In genomic region chr19:5786441-5787114, GRCm38 (mm10) we compare ENCODE assay signal across 8 mouse cellular contexts. TPM values are rescaled to one million over a fixed set of nuclear protein-coding genes. Genes with fewer than 3 reads are reported as not detected.
A peak's percentile ranks its signal among the peaks of the same experiment; 100 is the strongest.
DNase-seq lines count a peak whose midpoint lies in the region; ATAC-seq and TF ChIP-seq lines count a peak whose summit lies in the region.

No protein-coding gene starts in this region.

- TF ChIP-seq CTCF in liver, adult 2 months (IDR thresholded peaks at IDR 0.05; ENCODE audit: low read depth, low read length), result peak; percentile 91

- no peaks in the 10 kb centered on the region for H3K36me3 ChIP-seq in embryonic facial prominence, embryonic 14.5 days (ENCODE audit: control insufficient read depth, insufficient read depth, low read length)
- no peaks in the 10 kb centered on the region for H3K36me3 ChIP-seq in liver, adult 2 months (ENCODE audit: control insufficient read depth, insufficient read depth, low read length)

- H3K79me2 ChIP-seq in liver, adult 2 months (ENCODE audit: control insufficient read depth, insufficient read depth, low read length), result no peaks in the 10 kb centered on the region

- no peaks in the 10 kb centered on the region for H3K27me3 ChIP-seq in embryonic facial prominence, embryonic 14.5 days (replicated peaks; ENCODE audit: control insufficient read depth, insufficient read depth, low read length)
- no peaks in the 10 kb centered on the region for H3K27me3 ChIP-seq in liver, adult 2 months (ENCODE audit: control insufficient read depth, insufficient read depth, low read length)

- 0 out of 2 replicates have a peak, but pooled peaks cover 4% of the 10 kb centered on the region for H3K4me1 ChIP-seq in embryonic facial prominence, embryonic 14.5 days (ENCODE audit: control insufficient read depth, insufficient read depth, low read length)
- no peaks in the 10 kb centered on the region for H3K4me1 ChIP-seq in liver, adult 2 months (ENCODE audit: control insufficient read depth, insufficient read depth, low read length)

- WGBS in embryonic facial prominence, embryonic 14.5 days, result 8% methylated on average over 12 of the region's 12 CpGs
- WGBS in liver, adult 2 months, result 11% methylated on average over 12 of the region's 12 CpGs

- peak; percentile 92 for DNase-seq in B cell, adult 2 months
- DNase-seq in adrenal gland, postnatal 4 days (ENCODE audit: low spot score in 2 of 2), result peak; percentile 67 to 80
- DNase-seq in embryonic facial prominence, embryonic 14.5 days (ENCODE audit: low spot score), result peak; percentile 85
- DNase-seq in heart, adult 8-10 months (ENCODE audit: low spot score), result peak; percentile 89
- peak; percentile 87 to 95 for DNase-seq in kidney, adult 8-10 months
- DNase-seq in liver, adult 2 months (ENCODE audit: extremely low read depth, low read depth, low spot score), result peak; percentile 60
- DNase-seq in monocyte, adult 2 months (ENCODE audit: low read depth in 1 of 2, low spot score in 2 of 2), result peak; percentile 75 to 87
- DNase-seq in spleen, postnatal 36 days (ENCODE audit: low spot score in 2 of 2), result peak; percentile 78

- H3K9ac ChIP-seq in embryonic facial prominence, embryonic 14.5 days (ENCODE audit: low read depth, low read length), result no peak overlapping the region
- no peak overlapping the region for H3K9ac ChIP-seq in liver, adult 2 months (ENCODE audit: low read depth, low read length)

- 0 out of 2 replicates have a peak overlapping the region, but pooled peaks have one; percentile 5 for H3K27ac ChIP-seq in embryonic facial prominence, embryonic 14.5 days (replicated peaks; ENCODE audit: low read depth, low read length)
- no peak overlapping the region for H3K27ac ChIP-seq in liver, adult 2 months (replicated peaks; ENCODE audit: insufficient read depth, low read depth, low read length)

- no peak overlapping the region for H3K4me2 ChIP-seq in embryonic facial prominence, embryonic 14.5 days (ENCODE audit: low read depth, low read length)

- no peaks in the 10 kb centered on the region for H3K9me3 ChIP-seq in embryonic facial prominence, embryonic 14.5 days (ENCODE audit: control insufficient read depth, low read length)

- ATAC-seq in embryonic facial prominence, embryonic 14.5 days (ENCODE audit: low read depth), result peak; percentile 89

- TF ChIP-seq POLR2A in liver, adult 2 months (IDR thresholded peaks at IDR 0.05; ENCODE audit: extremely low read depth, insufficient read depth, low read length), result no peak

- H3K4me3 ChIP-seq in embryonic facial prominence, embryonic 14.5 days (ENCODE audit: low read depth, low read length), result no peak overlapping the region
- H3K4me3 ChIP-seq in liver, adult 2 months (ENCODE audit: insufficient read depth, low read depth, low read length), result no peak overlapping the region

RNA-seq across cellular contexts. Expression of gene Scyl1, which starts 15.4 kb away (rescaled TPM):
- 100 to 1,000 TPM; 105 to 110 TPM for total RNA-seq in adrenal gland, postnatal 4 days (2021)
- 78.3 and 79.8 TPM in 2 replicates for polyA plus RNA-seq in embryonic facial prominence, embryonic 14.5 days (2014; fragmentation: Nextera tagmentation; extraction: Ambion mirVana)
- total RNA-seq in heart, adult 8-10 months (2022), result 10 to 100 TPM; 63.3 to 70.6 (median 67.2) TPM
- total RNA-seq in liver, adult 2 months (2014; rRNA removed), result 28.9 and 35.9 TPM in 2 replicates
- polyA plus RNA-seq in liver, adult 2 months (2012; rRNA removed), result 40.9 and 46.6 TPM in 2 replicates

RNA-seq across cellular contexts. Expression of gene Ltbp3, which starts 45.9 kb away (rescaled TPM):
- 100 to 1,000 TPM; 277 to 287 TPM for total RNA-seq in adrenal gland, postnatal 4 days (2021)
- polyA plus RNA-seq in embryonic facial prominence, embryonic 14.5 days (2014; fragmentation: Nextera tagmentation; extraction: Ambion mirVana), result 59.2 and 68.0 TPM in 2 replicates
- 10 to 100 TPM; 28.2 to 33.1 (median 31.7) TPM for total RNA-seq in heart, adult 8-10 months (2022)
- 1.2 and 2.1 TPM in 2 replicates for total RNA-seq in liver, adult 2 months (2014; rRNA removed)
- 3.4 and 3.6 TPM in 2 replicates for polyA plus RNA-seq in liver, adult 2 months (2012; rRNA removed)

RNA-seq across cellular contexts. Expression of gene Fam89b, which starts 57.1 kb away (rescaled TPM):
- total RNA-seq in adrenal gland, postnatal 4 days (2021), result 10 to 100 TPM; 63.5 to 67.5 TPM
- 101 and 111 TPM in 2 replicates for polyA plus RNA-seq in embryonic facial prominence, embryonic 14.5 days (2014; fragmentation: Nextera tagmentation; extraction: Ambion mirVana)
- 10 to 100 TPM; 22.8 to 26.9 (median 24.2) TPM for total RNA-seq in heart, adult 8-10 months (2022)
- 6.8 and 9.9 TPM in 2 replicates for total RNA-seq in liver, adult 2 months (2014; rRNA removed)
- 51.7 and 56.6 TPM in 2 replicates for polyA plus RNA-seq in liver, adult 2 months (2012; rRNA removed)
